ENCODE assay signal across 8 mouse cellular contexts in genomic region chr1:51479027-51479329, GRCm38 (mm10). TPM values are rescaled to one million over a fixed set of nuclear protein-coding genes. Genes with fewer than 3 reads are reported as not detected.
DNase-seq lines count a peak whose midpoint lies in the region; ATAC-seq and TF ChIP-seq lines count a peak whose summit lies in the region.

No protein-coding gene starts in this region.

- peak overlapping the region; percentile 89 for H3K9ac ChIP-seq in heart, embryonic 14.5 days (ENCODE audit: low read length)
- peak overlapping the region; percentile 66; the same call in 1 of the 2 replicates for H3K9ac ChIP-seq in hindbrain, embryonic 12.5 days
- H3K9ac ChIP-seq in midbrain, embryonic 12.5 days (replicated peaks), result peak overlapping the region; percentile 71; the same call in 1 of the 2 replicates

- TF ChIP-seq CTCF in bone marrow macrophage, adult 2 months (IDR thresholded peaks at IDR 0.05; ENCODE audit: low read depth, low read length), result no peak

- no peaks in the 10 kb centered on the region for H3K9me3 ChIP-seq in heart, embryonic 14.5 days (ENCODE audit: control insufficient read depth, low read length)
- no peaks in the 10 kb centered on the region for H3K9me3 ChIP-seq in hindbrain, embryonic 12.5 days (replicated peaks)
- H3K9me3 ChIP-seq in midbrain, embryonic 12.5 days, result no peaks in the 10 kb centered on the region

- intact Hi-C loops in heart, postnatal 10 days (cut with DNase I), result loop anchor here (5.0 kb wide), 2 partner anchors 38 to 53 kb away; no protein-coding TSS in a partner anchor

- peaks cover 7% of the 10 kb centered on the region for H3K36me3 ChIP-seq in heart, embryonic 14.5 days (ENCODE audit: control insufficient read depth, insufficient read depth, low read length)
- H3K36me3 ChIP-seq in hindbrain, embryonic 12.5 days, result no peaks in the 10 kb centered on the region
- no peaks in the 10 kb centered on the region for H3K36me3 ChIP-seq in midbrain, embryonic 12.5 days

- 78% methylated on average over 1 of the region's 1 CpGs for WGBS in heart, embryonic 14.5 days
- WGBS in hindbrain, embryonic 12.5 days, result 83% methylated on average over 1 of the region's 1 CpGs
- WGBS in midbrain, embryonic 12.5 days, result 83% methylated on average over 1 of the region's 1 CpGs

- H3K27me3 ChIP-seq in heart, embryonic 14.5 days (ENCODE audit: control insufficient read depth, insufficient read depth, low read length), result no peaks in the 10 kb centered on the region
- H3K27me3 ChIP-seq in hindbrain, embryonic 12.5 days, result no peaks in the 10 kb centered on the region
- H3K27me3 ChIP-seq in midbrain, embryonic 12.5 days, result peaks cover 4% of the 10 kb centered on the region; the same call in 1 of the 2 replicates

- no peak for ATAC-seq in heart, embryonic 14.5 days (ENCODE audit: insufficient number of reproducible peaks, insufficient read depth, low FRiP score, low read depth)
- ATAC-seq in hindbrain, embryonic 12.5 days (ENCODE audit: low FRiP score), result no peak
- no peak for ATAC-seq in midbrain, embryonic 12.5 days (ENCODE audit: low FRiP score, low read depth)

- DNase-seq in heart, postnatal 10 days, result no peak
- no peak for DNase-seq in adrenal gland, postnatal 10 days
- DNase-seq in spleen, postnatal 10 days (ENCODE audit: low spot score in 2 of 2), result no peak
- DNase-seq in urinary bladder, adult 18-20 months (ENCODE audit: low spot score in 2 of 2), result no peak

- H3K4me3 ChIP-seq in heart, embryonic 14.5 days (ENCODE audit: control insufficient read depth in 1 of 2, insufficient read depth in 1 of 2, low read depth in 1 of 2, low read length in 2 of 2), result peak overlapping the region; percentile 67 to 92; a peak in 3 of 4 replicates
- peak overlapping the region; percentile 80 for H3K4me3 ChIP-seq in bone marrow macrophage, adult 2 months (ENCODE audit: insufficient read depth, low read length)
- peak overlapping the region; percentile 58 for H3K4me3 ChIP-seq in hindbrain, embryonic 12.5 days
- H3K4me3 ChIP-seq in midbrain, embryonic 12.5 days, result peak overlapping the region; percentile 67

- peak overlapping the region; percentile 76 for H3K4me2 ChIP-seq in heart, embryonic 14.5 days (ENCODE audit: low read length)
- H3K4me2 ChIP-seq in hindbrain, embryonic 12.5 days (replicated peaks), result peak overlapping the region; percentile 96
- H3K4me2 ChIP-seq in midbrain, embryonic 12.5 days (replicated peaks), result peak overlapping the region; percentile 92

- 0 out of 4 replicates have a peak, but pooled peaks cover 2 to 3% of the 10 kb centered on the region in 2 experiments for H3K4me1 ChIP-seq in heart, embryonic 14.5 days (ENCODE audit: control insufficient read depth in 2 of 2, insufficient read depth in 2 of 2, low read length in 2 of 2)
- H3K4me1 ChIP-seq in bone marrow macrophage, adult 2 months (ENCODE audit: control insufficient read depth, insufficient read depth, low read length), result peaks cover 20% of the 10 kb centered on the region
- 0 out of 2 replicates have a peak, but pooled peaks cover 4% of the 10 kb centered on the region for H3K4me1 ChIP-seq in hindbrain, embryonic 12.5 days
- 0 out of 2 replicates have a peak, but pooled peaks cover 5% of the 10 kb centered on the region for H3K4me1 ChIP-seq in midbrain, embryonic 12.5 days

- H3K27ac ChIP-seq in heart, embryonic 14.5 days (replicated peaks in 1 of 2; ENCODE audit: control insufficient read depth in 1 of 2, insufficient read depth in 1 of 2, low read depth in 2 of 2, low read length in 2 of 2), result peak overlapping the region; percentile 94 to 95; a peak in 3 of 4 replicates
- H3K27ac ChIP-seq in bone marrow macrophage, adult 2 months (ENCODE audit: insufficient read depth, low read depth, low read length), result peak overlapping the region; percentile 89
- no peak overlapping the region for H3K27ac ChIP-seq in hindbrain, embryonic 12.5 days
- no peak overlapping the region for H3K27ac ChIP-seq in midbrain, embryonic 12.5 days (replicated peaks)

- no peak for TF ChIP-seq POLR2A in bone marrow macrophage, adult 2 months (IDR thresholded peaks at IDR 0.05; ENCODE audit: borderline replicate concordance, low read depth, low read length)

RNA-seq across cellular contexts. Expression of gene Nabp1, which starts 0.8 kb away (rescaled TPM):
- polyA plus RNA-seq in heart, embryonic 14.5 days (2014; fragmentation: Nextera tagmentation; extraction: Ambion mirVana), result 19.8 and 22.4 TPM in 2 replicates
- total RNA-seq in heart, postnatal 10 days (2021), result 10 to 100 TPM; 33.1 to 36.1 TPM
- 42.4 and 46.7 TPM in 2 replicates for polyA plus RNA-seq in bone marrow macrophage, adult 2 months (2012; ENCODE audit: insufficient read depth, insufficient read length, missing spikeins)
- polyA plus RNA-seq in hindbrain, embryonic 12.5 days (2016; fragmentation: Nextera tagmentation; extraction: Ambion mirVana), result 7.6 and 8.4 TPM in 2 replicates
- polyA plus RNA-seq in midbrain, embryonic 12.5 days (2016; fragmentation: Nextera tagmentation; extraction: Ambion mirVana), result 6.6 and 8.4 TPM in 2 replicates
- total RNA-seq in adrenal gland, postnatal 10 days (2021), result 10 to 100 TPM; 27.4 to 27.9 TPM

Comparison
In these comparisons a context has a peak if more than half of its experiments do, and no peak if none do; other contexts are left out.
1. H3K27ac ChIP-seq: peak in heart, embryonic 14.5 days (2 of 2) and bone marrow macrophage, adult 2 months (single experiment); none in hindbrain, embryonic 12.5 days (single experiment) and midbrain, embryonic 12.5 days (single experiment).
2. Peak in every context shown above with its lines, with median percentiles within 50 percentile points of each other: H3K4me2 ChIP-seq, H3K4me3 ChIP-seq and H3K9ac ChIP-seq.